17 mouse cellular contexts compared by ENCODE assay signal in the genomic region with DNA sequence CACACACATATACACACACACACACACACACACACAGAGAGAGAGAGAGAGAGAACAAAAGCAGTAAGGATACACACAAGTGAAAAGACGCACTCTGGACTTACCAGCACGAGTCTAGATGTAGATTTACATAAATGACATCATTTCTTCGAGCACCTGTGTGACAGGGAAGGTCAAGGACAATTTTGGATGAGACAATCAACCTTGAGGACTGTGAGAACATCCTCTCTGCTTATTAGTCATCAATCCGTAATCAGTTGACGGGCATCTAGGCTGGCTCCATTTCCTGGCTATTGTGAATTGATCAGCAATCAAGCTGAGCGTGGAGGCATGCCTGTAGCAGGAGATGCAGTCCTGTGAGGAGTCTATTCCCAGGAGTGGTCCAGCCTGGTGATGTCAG.
"Had no signal": no experiment of that assay in that cellular context is flagged by ENCODE, and none has a peak within 500 bp of the region (broad histone marks: within the 10 kb centered on the region; RNA-seq: fewer than 3 reads in every experiment).

No protein-coding gene starts in this region.

- H3K4me1 ChIP-seq: kidney, embryonic 15.5 days; liver, embryonic 13.5 days; neural tube, embryonic 12.5 days; neural tube, embryonic 15.5 days had no signal

- H3K9ac ChIP-seq: kidney, embryonic 15.5 days; liver, embryonic 13.5 days; midbrain, embryonic 12.5 days; neural tube, embryonic 12.5 days; neural tube, embryonic 15.5 days had no signal

- H3K27ac ChIP-seq: kidney, embryonic 15.5 days; left cerebral cortex, adult 2 months; liver, embryonic 13.5 days; midbrain, embryonic 12.5 days; neural tube, embryonic 12.5 days; neural tube, embryonic 15.5 days had no signal

- H3K36me3 ChIP-seq: kidney, embryonic 15.5 days; liver, embryonic 13.5 days; midbrain, embryonic 12.5 days; neural tube, embryonic 12.5 days; neural tube, embryonic 15.5 days had no signal

- H3K27me3 ChIP-seq: kidney, embryonic 15.5 days; liver, embryonic 13.5 days; neural tube, embryonic 12.5 days; neural tube, embryonic 15.5 days had no signal

- H3K9me3 ChIP-seq: liver, embryonic 13.5 days; neural tube, embryonic 15.5 days had no signal

- H3K4me2 ChIP-seq: kidney, embryonic 15.5 days; liver, embryonic 13.5 days; midbrain, embryonic 12.5 days; neural tube, embryonic 12.5 days; neural tube, embryonic 15.5 days had no signal

- DNase-seq: kidney, postnatal 10 days; kidney, postnatal 36 days; layer of hippocampus, postnatal 36 days; liver, embryonic 13.5 days; lung, adult 2 months; lung, postnatal 14 days; lung, postnatal 4 days; right cerebral cortex, adult 18-20 months; right cerebral cortex, postnatal 14 days; spleen, adult 18-20 months; thymus, adult 18-20 months; thymus, postnatal 36 days had no signal

- H3K4me3 ChIP-seq: kidney, embryonic 15.5 days; left cerebral cortex, adult 2 months; liver, embryonic 13.5 days; midbrain, embryonic 12.5 days; neural tube, embryonic 12.5 days; neural tube, embryonic 15.5 days had no signal
